Mouse (Mus musculus) lung, postnatal 0 days (tissue): Measurements from ENCODE around the gene Olfr1045. TPM values are rescaled to one million over a fixed set of nuclear protein-coding genes. Genes with fewer than 3 reads are reported as not detected.
"Not testable (repeated sequence)": the region's sequence is repeated elsewhere in the genome, so short reads cannot be mapped to it uniquely, and the experiment has no call there.

Source experiments
- ATAC-seq: fragments of 200-750 bp; cut with Nextera tagmentation; 2 replicates; pipeline ENCODE4 v1.8.0; 2017; ENCODE audit warnings: moderate library complexity
- DNase-seq: peaks from one replicate; pipeline ENCODE4 v3.0.0-alpha.2; 2016; ENCODE audit warnings: low spot score
- H3K27ac ChIP-seq: fragments of 300-500 bp; sonication (generic); 2 replicates; pipeline ENCODE4 v1.5.1; 2014; ENCODE audit warnings: antibody characterized with exemption, mild to moderate bottlenecking, low read length, mixed read lengths
- H3K27me3 ChIP-seq: fragments of 300-500 bp; sonication (generic); replicated peaks from 2 replicates; pipeline ENCODE4 v1.6.1; 2014; ENCODE audit warnings: low read length, mixed read lengths; ENCODE audit not compliant: insufficient read depth
- H3K36me3 ChIP-seq: fragments of 300-500 bp; sonication (generic); 2 replicates; pipeline ENCODE4 v1.6.1; 2014; ENCODE audit warnings: low read length, mixed read lengths; ENCODE audit not compliant: insufficient read depth
- H3K4me1 ChIP-seq: fragments of 300-500 bp; sonication (generic); 2 replicates; pipeline ENCODE4 v1.6.1; 2014; ENCODE audit warnings: antibody characterized with exemption, low read depth, low read length, mixed read lengths; ENCODE audit not compliant: insufficient read depth
- H3K4me2 ChIP-seq: fragments of 300-500 bp; sonication (generic); replicated peaks from 2 replicates; pipeline ENCODE4 v1.6.1; 2014; ENCODE audit warnings: low read depth, mild to moderate bottlenecking, low read length, moderate library complexity, mixed read lengths
- H3K4me3 ChIP-seq: fragments of 300-500 bp; sonication (generic); 2 replicates; pipeline ENCODE4 v1.5.1; 2014; ENCODE audit warnings: low read depth, low read length
- H3K9ac ChIP-seq: fragments of 300-500 bp; sonication (generic); replicated peaks from 2 replicates; pipeline ENCODE4 v1.6.1; 2014; ENCODE audit warnings: low read depth, mild to moderate bottlenecking
- H3K9me3 ChIP-seq: fragments of 300-500 bp; sonication (generic); 2 replicates; pipeline ENCODE4 v1.6.1; 2016; ENCODE audit warnings: low read length, mixed read lengths
- CTCF ChIP-seq: IDR thresholded peaks from 2 replicates; pipeline ENCODE4 v1.5.1; 2016; ENCODE audit warnings: antibody characterized with exemption, mild to moderate bottlenecking
- EP300 ChIP-seq: IDR thresholded peaks from 2 replicates; pipeline ENCODE4 v1.6.1; 2016; ENCODE audit warnings: antibody characterized with exemption, mild to moderate bottlenecking, control low read depth
- WGBS: fragments of 180-500 bp; shearing (Covaris S2); extraction: QIAGEN DNeasy Blood & Tissue Kit; methylation state at CpG from one replicate; pipeline ENCODE4 v1.1.7; 2014; 5-methylcytosine and 5-hydroxymethylcytosine counted together
- polyA plus RNA-seq: library from polyadenylated mRNA; unstranded; fragments of >200 nt; fragmentation: Nextera tagmentation; extraction: Ambion mirVana; gene quantifications from 2 replicates; pipeline ENCODE4 v1.2.1, GENCODE M21; 2015

Gene Olfr1045
- polyA plus RNA-seq, 1 experiment from 2014 or later, result not detected

DNA sequence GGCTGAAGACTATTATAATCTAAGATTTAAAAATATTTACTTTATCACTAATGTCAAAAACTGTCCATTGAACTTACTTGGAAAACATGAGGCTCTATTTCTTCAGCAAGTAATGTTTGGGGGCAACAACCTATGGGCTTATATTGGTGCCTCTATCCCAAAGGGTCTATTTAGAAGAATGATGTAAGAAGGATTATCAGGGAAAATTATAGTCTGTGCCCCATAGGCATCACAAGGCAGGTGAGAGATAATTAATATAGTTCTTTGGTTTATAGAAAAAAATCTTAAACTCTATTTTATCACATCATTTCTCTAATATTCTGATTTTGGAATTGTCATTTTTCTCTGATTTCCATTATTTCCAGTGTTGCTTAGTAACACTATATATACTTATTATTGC is 25.1 kb downstream of the Olfr1045 start, which contains the start of gene Olfr1044:
Gene Olfr1044, minus strand, starts transcription at position 101 of the 400 bp plus-strand sequence.
- H3K4me3 ChIP-seq, result no peak within 1 kb of the TSS
- H3K4me1 ChIP-seq, result no peaks in the 10 kb centered on the region
- TF ChIP-seq CTCF (no peak), EP300 (no peak)
- no peak within 1 kb of the TSS for H3K27ac ChIP-seq
- no peak within 1 kb of the TSS for H3K4me2 ChIP-seq
- no peaks in the 10 kb centered on the region for H3K9me3 ChIP-seq
- no peaks in the 10 kb centered on the region for H3K36me3 ChIP-seq
- H3K27me3 ChIP-seq, result no peaks in the 10 kb centered on the region
- no peak within 1 kb of the TSS for H3K9ac ChIP-seq
- DNase-seq (no peak), ATAC-seq (no peak)

DNA sequence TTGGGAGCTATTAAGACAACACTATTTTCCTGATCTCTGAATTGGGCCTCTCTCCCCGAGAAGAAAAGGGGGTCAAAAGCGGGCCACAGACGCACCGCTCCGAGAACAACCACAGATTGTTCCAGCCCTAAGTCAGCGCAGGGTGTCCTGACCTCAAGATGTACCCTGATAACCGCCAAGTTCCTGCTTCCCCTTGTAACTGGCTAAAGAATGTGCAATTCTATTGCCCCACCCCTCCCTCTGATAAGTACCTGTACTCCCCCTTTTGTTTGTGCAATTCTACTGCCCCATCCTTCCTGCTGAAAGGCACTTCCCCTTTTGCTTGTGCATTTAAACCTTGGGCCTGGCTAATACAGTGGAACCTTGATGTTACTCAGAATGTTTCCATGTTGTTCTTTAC is 27.4 kb downstream of the Olfr1045 start:
- H3K4me3 ChIP-seq, H3K36me3 ChIP-seq, H3K4me2 ChIP-seq, H3K27me3 ChIP-seq, H3K27ac ChIP-seq, ATAC-seq, H3K9me3 ChIP-seq, H3K4me1 ChIP-seq, H3K9ac ChIP-seq, DNase-seq: not testable (repeated sequence)
- 61% methylated on average over 7 of the region's 7 CpGs for WGBS

DNA sequence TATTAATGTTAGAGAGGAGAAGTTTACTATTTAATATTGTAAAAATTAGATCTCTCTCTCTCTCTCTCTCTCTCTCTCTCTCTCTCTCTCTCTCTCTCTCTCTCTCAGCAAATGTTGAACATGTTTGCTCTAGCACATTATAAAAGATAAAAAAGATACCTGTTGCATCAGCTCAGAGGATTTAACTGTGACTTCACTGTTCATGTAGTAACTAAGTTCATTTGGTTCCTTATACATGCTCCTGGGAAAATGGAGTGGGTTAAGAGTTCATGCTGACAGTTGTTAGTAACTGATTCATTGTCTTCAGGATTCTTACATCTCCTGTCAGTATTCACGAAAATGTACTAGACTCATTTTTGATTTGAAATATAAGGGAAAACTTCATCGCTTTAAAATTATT is 35.4 kb downstream of the Olfr1045 start, which contains the start of gene Olfr1043:
Gene Olfr1043, minus strand, starts transcription at position 101 of the 400 bp plus-strand sequence.
- H3K9ac ChIP-seq, result no peak within 1 kb of the TSS
- ATAC-seq (no peak), DNase-seq (no peak)
- H3K36me3 ChIP-seq, result no peaks in the 10 kb centered on the region
- no peak for TF ChIP-seq EP300
- TF ChIP-seq CTCF, result no peak
- H3K4me1 ChIP-seq, result no peaks in the 10 kb centered on the region
- 78% methylated on average over 2 of the region's 2 CpGs for WGBS
- no peaks in the 10 kb centered on the region for H3K9me3 ChIP-seq
- no peaks in the 10 kb centered on the region for H3K27me3 ChIP-seq
- H3K4me3 ChIP-seq, result no peak within 1 kb of the TSS
- H3K4me2 ChIP-seq, result no peak within 1 kb of the TSS
- no peak within 1 kb of the TSS for H3K27ac ChIP-seq

DNA sequence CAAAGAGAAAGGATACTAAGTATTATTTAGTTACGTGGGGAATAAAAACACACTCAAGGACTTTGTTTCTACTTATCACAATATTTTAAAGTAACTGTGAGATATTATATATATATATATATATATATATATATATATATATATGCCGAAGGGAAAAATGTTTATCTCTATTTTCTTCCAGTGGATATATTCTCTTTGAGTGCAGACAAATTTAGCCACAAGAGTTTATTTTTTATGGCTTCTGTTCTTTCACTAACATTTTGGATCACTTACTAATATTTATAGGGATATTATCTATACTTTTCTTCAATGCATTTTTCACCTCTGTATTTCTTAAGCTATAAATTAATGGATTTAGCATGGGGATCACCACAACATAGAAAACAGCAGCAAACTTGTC is 41.1 kb downstream of the Olfr1045 start, which contains the start of gene Olfr1042:
Gene Olfr1042, minus strand, starts transcription at position 101 of the 400 bp plus-strand sequence.
- Histone ChIP-seq H3K4me3 (no peak within 1 kb of the TSS), H3K9ac (no peak within 1 kb of the TSS), H3K4me2 (no peak within 1 kb of the TSS), H3K36me3 (no peaks in the 10 kb centered on the region), H3K27me3 (no peaks in the 10 kb centered on the region), H3K27ac (no peak within 1 kb of the TSS), H3K4me1 (no peaks in the 10 kb centered on the region), H3K9me3 (no peaks in the 10 kb centered on the region)
- TF ChIP-seq EP300 (no peak), CTCF (no peak)
- 77% methylated on average over 2 of the region's 2 CpGs for WGBS
- no peak for DNase-seq
- ATAC-seq, result no peak

DNA sequence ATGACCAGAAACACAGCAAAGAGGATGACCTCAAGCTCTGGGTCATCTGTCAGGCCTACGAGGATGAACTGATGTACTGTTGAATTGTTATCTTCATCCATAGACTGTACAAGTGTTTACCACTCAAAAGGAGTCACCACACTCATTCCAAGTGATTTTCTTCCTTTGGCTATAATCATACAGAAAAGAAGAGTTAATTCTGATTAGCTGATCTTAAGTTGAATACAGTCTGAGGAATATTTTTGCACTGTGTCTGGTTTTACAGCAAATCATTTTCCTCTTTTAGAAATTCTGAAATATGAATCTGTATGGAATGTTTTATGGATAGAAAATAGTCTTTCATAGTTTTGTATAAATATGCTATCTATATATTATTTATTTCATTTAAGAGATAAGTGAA is 56.2 kb downstream of the Olfr1045 start, which contains the start of gene Olfr1040:
Gene Olfr1040, minus strand, starts transcription at position 101 of the 400 bp plus-strand sequence.
- no peaks in the 10 kb centered on the region for H3K36me3 ChIP-seq
- 55% methylated on average over 1 of the region's 1 CpGs for WGBS
- no peaks in the 10 kb centered on the region for H3K9me3 ChIP-seq
- no peak for TF ChIP-seq EP300
- no peak for TF ChIP-seq CTCF
- H3K4me1 ChIP-seq, result no peaks in the 10 kb centered on the region
- DNase-seq (no peak), ATAC-seq (no peak)
- no peak within 1 kb of the TSS for H3K9ac ChIP-seq
- no peaks in the 10 kb centered on the region for H3K27me3 ChIP-seq
- H3K4me2 ChIP-seq, result no peak within 1 kb of the TSS
- H3K4me3 ChIP-seq, result no peak within 1 kb of the TSS
- H3K27ac ChIP-seq, result no peak within 1 kb of the TSS

Other genes with a start within 250 kb of the Olfr1045 start
- gene Olfr1029, start 229.1 kb downstream of the Olfr1045 start, polyA plus RNA-seq, result not detected in 2 replicates
- not detected in 2 replicates for gene Olfr1030, start 223.7 kb downstream of the Olfr1045 start, polyA plus RNA-seq
- gene Olfr1031, start 212.7 kb downstream of the Olfr1045 start, polyA plus RNA-seq, result not detected in 2 replicates
- gene Olfr1032, start 197.5 kb downstream of the Olfr1045 start, polyA plus RNA-seq, result not detected in 2 replicates
- 3.4 and 8.8 TPM in 2 replicates for gene Olfr1033, start 182.4 kb downstream of the Olfr1045 start, polyA plus RNA-seq
- 0.06 TPM in 1 of 2 replicates, not detected in the other for gene Olfr1034, start 157.1 kb downstream of the Olfr1045 start, polyA plus RNA-seq
- gene Olfr1036, start 129.0 kb downstream of the Olfr1045 start, polyA plus RNA-seq, result not detected in 2 replicates
- gene Olfr1037, start 115.6 kb downstream of the Olfr1045 start, polyA plus RNA-seq, result not detected in 2 replicates
- gene Olfr1039, start 67.1 kb downstream of the Olfr1045 start, polyA plus RNA-seq, result not detected in 2 replicates
- gene Olfr1040, start 56.3 kb downstream of the Olfr1045 start, polyA plus RNA-seq, result not detected in 2 replicates
- not detected in 2 replicates for gene Olfr1042, start 41.2 kb downstream of the Olfr1045 start, polyA plus RNA-seq
- not detected in 2 replicates for gene Olfr1043, start 35.5 kb downstream of the Olfr1045 start, polyA plus RNA-seq
- not detected in 2 replicates for gene Olfr1044, start 25.2 kb downstream of the Olfr1045 start, polyA plus RNA-seq
- gene Olfr52, start 17.3 kb downstream of the Olfr1045 start, polyA plus RNA-seq, result not detected in 2 replicates
- not detected in 2 replicates for gene Olfr1046, start 16.3 kb upstream of the Olfr1045 start, polyA plus RNA-seq
- not detected in 2 replicates for gene Olfr1047, start 28.4 kb upstream of the Olfr1045 start, polyA plus RNA-seq
- gene Olfr1048, start 37.3 kb upstream of the Olfr1045 start, polyA plus RNA-seq, result not detected in 2 replicates
- gene Olfr1049, start 55.3 kb upstream of the Olfr1045 start, polyA plus RNA-seq, result not detected in 2 replicates
- gene Olfr1051, start 76.1 kb upstream of the Olfr1045 start, polyA plus RNA-seq, result not detected in 2 replicates
- not detected in 2 replicates for gene Olfr1052, start 89.4 kb upstream of the Olfr1045 start, polyA plus RNA-seq
- not detected in 2 replicates for gene Olfr1053, start 112.3 kb upstream of the Olfr1045 start, polyA plus RNA-seq
- gene Olfr1054, start 132.4 kb upstream of the Olfr1045 start, polyA plus RNA-seq, result not detected in 2 replicates
- not detected in 2 replicates for gene Olfr1055, start 147.3 kb upstream of the Olfr1045 start, polyA plus RNA-seq
- gene Olfr1056, start 159.5 kb upstream of the Olfr1045 start, polyA plus RNA-seq, result not detected in 2 replicates
- not detected in 2 replicates for gene Olfr1057, start 175.4 kb upstream of the Olfr1045 start, polyA plus RNA-seq
- not detected in 2 replicates for gene Olfr1058, start 185.6 kb upstream of the Olfr1045 start, polyA plus RNA-seq
- gene Olfr1061, start 211.0 kb upstream of the Olfr1045 start, polyA plus RNA-seq, result not detected in 2 replicates
- not detected in 2 replicates for gene Olfr1062, start 223.7 kb upstream of the Olfr1045 start, polyA plus RNA-seq
- gene Olfr1065, start 247.6 kb upstream of the Olfr1045 start, polyA plus RNA-seq, result not detected in 2 replicates